Mouse (Mus musculus) midbrain, embryonic 10.5 days (tissue): ENCODE results near the gene B830017H08Rik. TPM values are rescaled to one million over a fixed set of nuclear protein-coding genes. Genes with fewer than 3 reads are reported as not detected.

ENCODE experiments used
- DNase-seq: peaks from one replicate; pipeline ENCODE4 v3.0.0-alpha.2; 2017; ENCODE audit warnings: low spot score
- H3K27ac ChIP-seq: fragments of 300-500 bp; sonication (generic); replicated peaks from 2 replicates; pipeline ENCODE4 v1.5.1; 2016; ENCODE audit warnings: mild to moderate bottlenecking
- H3K27me3 ChIP-seq: fragments of 300-500 bp; sonication (generic); 2 replicates; pipeline ENCODE4 v1.6.1; 2016; ENCODE audit warnings: low read depth, mild to moderate bottlenecking; ENCODE audit not compliant: poor library complexity, severe bottlenecking
- H3K36me3 ChIP-seq: fragments of 300-500 bp; sonication (generic); 2 replicates; pipeline ENCODE4 v1.6.1; 2016; ENCODE audit warnings: mild to moderate bottlenecking, moderate library complexity
- H3K4me1 ChIP-seq: fragments of 300-500 bp; sonication (generic); 2 replicates; pipeline ENCODE4 v1.6.1; 2016
- H3K4me3 ChIP-seq: fragments of 300-500 bp; sonication (generic); 2 replicates; pipeline ENCODE4 v1.5.1; 2016; ENCODE audit warnings: mild to moderate bottlenecking, moderate library complexity
- H3K9me3 ChIP-seq: fragments of 300-500 bp; sonication (generic); replicated peaks from 2 replicates; pipeline ENCODE4 v1.6.1; 2016; ENCODE audit warnings: mild to moderate bottlenecking
- WGBS: fragments of 180-500 bp; shearing (Covaris S2); methylation state at CpG from one replicate; pipeline ENCODE4 v1.1.7; 2016; 5-methylcytosine and 5-hydroxymethylcytosine counted together
- polyA plus RNA-seq: library from polyadenylated mRNA; unstranded; fragments of >200 nt; fragmentation: Nextera tagmentation; extraction: Ambion mirVana; gene quantifications from 2 replicates; pipeline ENCODE4 v1.2.1, GENCODE M21; 2016

B830017H08Rik gene
- polyA plus RNA-seq, 1 experiment from 2014 or later = not detected

DNA sequence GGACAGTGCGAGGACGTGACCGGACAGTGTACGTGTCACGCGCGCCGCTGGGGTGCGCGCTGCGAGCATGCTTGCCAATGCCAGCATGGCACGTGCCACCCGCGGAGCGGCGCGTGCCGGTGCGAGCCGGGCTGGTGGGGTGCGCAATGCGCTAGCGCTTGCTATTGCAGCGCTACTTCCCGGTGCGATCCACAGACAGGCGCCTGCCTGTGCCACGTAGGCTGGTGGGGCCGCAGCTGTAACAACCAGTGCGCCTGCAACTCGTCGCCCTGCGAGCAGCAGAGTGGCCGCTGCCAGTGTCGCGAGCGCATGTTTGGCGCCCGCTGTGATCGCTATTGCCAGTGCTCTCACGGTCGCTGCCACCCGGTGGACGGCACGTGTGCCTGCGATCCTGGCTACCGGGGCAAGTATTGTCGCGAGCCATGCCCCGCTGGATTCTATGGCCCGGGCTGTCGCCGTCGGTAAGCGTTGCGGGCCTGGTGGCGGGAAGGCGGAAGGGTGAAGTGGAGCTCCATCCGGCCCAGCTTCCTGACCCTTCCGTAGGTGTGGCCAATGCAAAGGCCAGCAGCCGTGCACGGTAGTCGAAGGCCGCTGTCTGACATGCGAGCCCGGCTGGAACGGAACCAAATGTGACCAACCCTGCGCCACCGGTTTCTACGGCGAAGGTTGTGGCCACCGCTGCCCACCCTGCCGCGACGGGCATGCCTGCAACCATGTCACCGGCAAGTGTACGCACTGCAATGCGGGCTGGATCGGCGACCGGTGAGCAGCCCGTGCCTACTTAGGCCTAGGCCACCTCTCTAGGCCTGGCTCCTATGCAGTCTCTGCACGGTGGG lies 29.9 kb upstream of the B830017H08Rik start:
- WGBS = 2% methylated on average over 83 of the region's 83 CpGs
- Histone ChIP-seq H3K27ac (no peak overlapping the region), H3K27me3 (peaks cover 100% of the 10 kb centered on the region), H3K4me1 (peaks cover 67% of the 10 kb centered on the region), H3K36me3 (no peaks in the 10 kb centered on the region), H3K4me3 (peak overlapping the region; percentile 48), H3K9me3 (no peaks in the 10 kb centered on the region)
- peak; percentile 51 for DNase-seq

DNA sequence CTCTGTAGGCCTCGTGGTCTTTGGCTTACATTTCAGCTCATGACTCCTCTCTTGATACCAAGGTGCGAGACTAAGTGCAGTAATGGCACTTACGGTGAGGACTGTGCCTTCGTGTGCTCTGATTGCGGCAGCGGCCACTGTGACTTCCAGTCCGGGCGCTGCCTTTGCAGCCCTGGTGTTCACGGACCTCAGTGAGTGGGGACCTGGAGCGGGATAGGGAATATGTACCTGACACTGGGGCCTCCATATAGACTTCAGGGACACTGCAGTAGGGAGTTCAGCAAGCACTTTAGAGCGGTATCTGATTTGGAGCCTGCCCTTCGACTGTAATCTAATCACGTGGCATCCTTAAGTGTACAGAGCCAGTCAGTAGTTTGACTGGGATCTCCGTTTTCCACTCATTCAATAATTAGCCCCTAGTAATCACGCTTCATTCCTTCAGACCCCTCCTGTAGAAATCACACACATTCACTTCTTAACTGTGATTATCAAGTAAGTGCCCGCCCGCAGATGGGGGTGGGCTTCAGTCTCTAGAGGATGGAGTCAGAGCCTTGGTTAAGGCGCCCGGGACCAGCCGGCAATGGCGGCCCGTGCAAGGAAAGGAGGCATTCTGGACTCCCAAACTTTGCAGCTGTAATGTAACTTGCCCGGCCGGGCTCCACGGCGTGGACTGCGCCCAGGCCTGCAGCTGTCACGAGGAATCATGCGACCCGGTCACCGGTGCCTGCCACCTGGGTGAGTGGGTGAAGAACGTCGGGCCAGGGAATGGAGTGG lies 29.1 kb upstream of the B830017H08Rik start:
- H3K4me1 ChIP-seq = peaks cover 61% of the 10 kb centered on the region
- H3K4me3 ChIP-seq = peak overlapping the region; percentile 57

DNA sequence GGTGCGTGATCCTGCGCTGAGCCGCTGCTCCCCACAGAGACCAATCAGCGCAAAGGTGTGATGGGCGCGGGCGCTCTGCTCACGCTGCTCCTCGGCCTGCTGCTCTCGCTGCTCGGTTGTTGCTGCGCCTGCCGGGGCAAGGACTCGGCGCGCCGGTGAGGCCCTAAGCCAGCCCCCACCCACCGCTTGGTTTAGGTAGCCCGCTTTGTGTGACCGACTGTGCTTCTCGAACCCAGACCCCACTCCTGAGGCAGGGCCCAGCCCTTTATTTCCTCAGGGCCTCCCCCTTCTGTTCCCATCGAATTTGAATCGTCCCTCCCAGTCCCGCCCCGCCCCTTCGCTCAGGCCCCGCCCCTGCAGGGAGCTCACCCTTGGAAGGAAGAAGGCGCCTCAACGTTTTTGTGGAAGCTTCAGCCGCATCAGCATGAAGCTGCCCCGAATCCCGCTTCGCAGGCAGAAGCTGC lies 28.4 kb upstream of the B830017H08Rik start:
- DNase-seq = peak; percentile 79
- Histone ChIP-seq H3K36me3 (no peaks in the 10 kb centered on the region), H3K4me3 (peak overlapping the region; percentile 57), H3K9me3 (no peaks in the 10 kb centered on the region), H3K27me3 (peaks cover 99% of the 10 kb centered on the region), H3K27ac (no peak overlapping the region), H3K4me1 (peaks cover 62% of the 10 kb centered on the region)
- 3% methylated on average over 33 of the region's 33 CpGs for WGBS

More for the DNA sequence above, 29.1 kb upstream of the B830017H08Rik start:
- H3K36me3 ChIP-seq = no peaks in the 10 kb centered on the region
- H3K27ac ChIP-seq = no peak overlapping the region
- 9% methylated on average over 33 of the region's 33 CpGs for WGBS
- no peaks in the 10 kb centered on the region for H3K9me3 ChIP-seq
- peak; percentile 40 for DNase-seq
- H3K27me3 ChIP-seq = peaks cover 99% of the 10 kb centered on the region

DNA sequence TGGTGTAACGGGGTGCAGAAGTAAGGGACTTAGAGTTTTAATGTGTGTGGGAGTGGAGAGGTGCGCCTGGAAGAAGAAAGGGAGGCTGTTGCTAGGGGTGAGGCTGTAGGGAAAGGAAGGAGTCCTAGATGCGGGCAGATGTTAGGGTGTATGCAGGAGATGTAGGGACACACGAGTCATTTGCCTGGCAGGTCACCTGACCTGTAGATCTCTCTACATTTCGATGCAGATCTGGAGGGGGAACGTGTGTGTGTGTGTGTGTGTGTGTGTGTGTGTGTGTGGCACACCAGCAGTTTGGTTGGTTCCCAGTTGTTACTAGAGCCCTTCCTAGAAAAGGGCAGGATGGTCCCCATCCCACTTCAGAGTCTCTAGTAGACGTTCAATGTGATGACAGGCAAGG lies 27.9 kb upstream of the B830017H08Rik start:
- peaks cover 67% of the 10 kb centered on the region for H3K4me1 ChIP-seq

DNA sequence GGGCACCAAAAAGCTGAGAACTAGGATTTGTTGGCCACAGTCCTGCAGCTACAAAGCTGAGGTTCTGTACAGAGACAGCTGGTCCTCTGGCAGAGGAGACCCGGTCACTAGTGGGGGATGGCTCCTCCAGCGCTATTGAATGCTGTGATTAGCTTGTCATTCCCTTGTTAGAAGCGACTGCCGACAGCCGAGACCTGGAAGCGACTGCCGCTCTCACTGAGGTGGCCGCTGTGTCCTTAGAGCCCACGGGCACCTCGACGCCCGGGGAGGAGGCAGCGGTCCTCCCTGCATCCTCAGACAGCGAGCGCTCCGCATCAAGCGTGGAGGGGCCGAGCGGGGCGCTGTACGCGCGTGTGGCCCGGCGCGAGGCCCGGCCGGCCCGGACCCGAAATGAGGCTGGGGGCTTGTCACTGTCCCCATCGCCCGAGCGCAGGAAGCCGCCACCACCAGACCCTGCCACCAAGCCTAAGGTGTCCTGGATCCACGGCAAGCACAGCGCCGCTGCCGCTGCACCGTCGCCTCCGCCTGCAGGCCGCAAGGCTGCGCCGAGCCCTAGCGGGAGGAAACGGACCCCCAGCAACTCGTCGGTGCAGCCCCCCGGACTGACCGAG lies 26.2 kb upstream of the B830017H08Rik start:
- H3K36me3 ChIP-seq = no peaks in the 10 kb centered on the region
- H3K9me3 ChIP-seq = no peaks in the 10 kb centered on the region
- peak; percentile 73 for DNase-seq
- peak overlapping the region; percentile 87 for H3K27ac ChIP-seq
- peaks cover 67% of the 10 kb centered on the region for H3K4me1 ChIP-seq
- H3K27me3 ChIP-seq = peaks cover 97% of the 10 kb centered on the region
- peak overlapping the region; percentile 56 for H3K4me3 ChIP-seq
- WGBS = 2% methylated on average over 50 of the region's 50 CpGs

More for the DNA sequence above, 27.9 kb upstream of the B830017H08Rik start:
- WGBS = 6% methylated on average over 7 of the region's 7 CpGs
- no peak for DNase-seq
- Histone ChIP-seq H3K9me3 (no peaks in the 10 kb centered on the region), H3K4me3 (peak overlapping the region; percentile 57), H3K27ac (no peak overlapping the region), H3K36me3 (no peaks in the 10 kb centered on the region), H3K27me3 (peaks cover 99% of the 10 kb centered on the region)

DNA sequence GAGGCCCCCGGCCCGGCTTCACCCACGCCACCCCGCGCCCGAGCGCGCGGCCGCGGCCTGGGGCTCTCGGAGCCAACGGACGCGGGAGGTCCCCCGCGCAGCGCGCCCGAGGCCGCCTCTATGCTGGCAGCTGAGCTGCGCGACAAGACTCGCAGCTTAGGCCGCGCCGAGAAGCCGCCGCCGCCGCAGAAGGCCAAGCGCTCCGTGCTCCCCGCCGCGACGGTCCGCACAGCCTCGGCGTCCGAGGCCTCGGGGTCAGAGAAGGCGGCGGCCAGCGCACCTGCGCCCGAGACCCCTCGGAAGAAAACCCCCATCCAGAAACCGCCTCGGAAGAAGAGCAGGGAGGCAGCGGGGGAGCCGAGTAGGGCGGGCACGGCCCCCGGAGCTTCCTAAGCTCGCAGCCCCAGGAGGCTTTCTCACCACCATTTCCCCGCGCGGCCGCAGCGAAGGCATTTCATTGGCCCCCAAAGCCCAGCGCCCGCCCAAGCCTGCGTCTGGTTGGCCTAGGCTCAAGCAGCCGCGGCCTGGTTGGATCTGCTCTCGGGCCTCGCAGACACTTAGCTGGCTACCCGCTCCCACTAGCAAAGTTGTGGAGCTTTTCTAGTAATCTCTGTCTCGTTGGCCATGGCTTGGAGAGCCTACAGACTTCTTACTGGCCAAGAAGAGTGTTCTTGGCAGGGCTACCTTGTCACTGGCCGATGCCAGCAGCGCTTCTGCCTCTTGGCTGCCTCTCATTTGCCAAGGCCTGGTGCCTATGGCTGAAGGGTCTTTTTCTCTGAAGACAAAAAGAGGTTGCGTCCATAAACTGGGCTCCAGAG lies 25.5 kb upstream of the B830017H08Rik start:
- 2% methylated on average over 73 of the region's 73 CpGs for WGBS

DNA sequence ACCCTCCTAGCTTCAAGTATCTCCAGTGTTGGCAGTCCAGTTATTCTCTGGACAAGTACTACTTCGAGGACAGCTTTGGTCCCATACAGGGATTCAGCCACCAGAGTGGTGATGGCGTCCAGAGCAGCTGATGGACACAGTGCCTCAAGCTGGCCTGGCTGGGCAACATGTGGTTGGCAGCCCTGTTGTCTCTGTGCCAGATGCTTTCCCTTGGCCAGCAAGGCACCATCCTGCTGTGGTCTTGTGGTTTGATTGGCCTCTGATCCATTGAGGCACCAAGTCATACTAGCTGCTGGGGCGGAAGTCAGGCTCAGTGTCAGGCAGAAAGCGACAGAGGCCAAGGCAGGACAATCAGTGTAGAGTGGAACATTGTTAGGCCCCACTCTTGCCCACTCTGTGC lies 23.8 kb upstream of the B830017H08Rik start:
- Histone ChIP-seq H3K4me3 (no peak overlapping the region), H3K27ac (no peak overlapping the region), H3K9me3 (no peaks in the 10 kb centered on the region), H3K36me3 (no peaks in the 10 kb centered on the region), H3K27me3 (peaks cover 93% of the 10 kb centered on the region), H3K4me1 (peaks cover 45% of the 10 kb centered on the region)
- WGBS = 79% methylated on average over 4 of the region's 4 CpGs
- DNase-seq = no peak

More for the DNA sequence above, 25.5 kb upstream of the B830017H08Rik start:
- H3K27me3 ChIP-seq = peaks cover 93% of the 10 kb centered on the region
- H3K4me1 ChIP-seq = peaks cover 62% of the 10 kb centered on the region
- no peaks in the 10 kb centered on the region for H3K9me3 ChIP-seq
- H3K27ac ChIP-seq = peak overlapping the region; percentile 87
- DNase-seq = peak; percentile 93
- peak overlapping the region; percentile 56 for H3K4me3 ChIP-seq
- H3K36me3 ChIP-seq = no peaks in the 10 kb centered on the region

DNA sequence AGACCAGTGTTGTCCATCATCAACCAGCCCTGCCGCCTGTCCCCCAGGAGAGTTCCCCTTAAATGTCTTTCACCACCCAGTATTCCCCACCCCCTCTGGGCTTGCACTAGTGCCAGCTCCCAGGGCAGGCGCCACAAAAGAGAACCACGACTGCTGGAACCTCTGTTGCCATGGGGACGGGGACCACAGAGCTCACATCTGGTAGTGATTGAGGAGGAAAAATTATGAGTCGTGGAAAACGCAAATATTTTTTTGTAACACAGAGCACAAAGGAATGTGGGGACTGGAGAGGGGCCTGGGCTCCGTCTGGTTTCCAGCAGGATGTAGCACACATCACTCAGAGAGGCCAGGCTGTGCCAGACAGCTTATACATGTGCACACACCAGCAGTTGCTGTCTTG lies 23.2 kb upstream of the B830017H08Rik start:
- Histone ChIP-seq H3K4me1 (peaks cover 39% of the 10 kb centered on the region), H3K27ac (no peak overlapping the region), H3K36me3 (no peaks in the 10 kb centered on the region), H3K4me3 (no peak overlapping the region), H3K27me3 (peaks cover 93% of the 10 kb centered on the region), H3K9me3 (no peaks in the 10 kb centered on the region)
- WGBS = 38% methylated on average over 7 of the region's 7 CpGs
- DNase-seq = peak; percentile 57

DNA sequence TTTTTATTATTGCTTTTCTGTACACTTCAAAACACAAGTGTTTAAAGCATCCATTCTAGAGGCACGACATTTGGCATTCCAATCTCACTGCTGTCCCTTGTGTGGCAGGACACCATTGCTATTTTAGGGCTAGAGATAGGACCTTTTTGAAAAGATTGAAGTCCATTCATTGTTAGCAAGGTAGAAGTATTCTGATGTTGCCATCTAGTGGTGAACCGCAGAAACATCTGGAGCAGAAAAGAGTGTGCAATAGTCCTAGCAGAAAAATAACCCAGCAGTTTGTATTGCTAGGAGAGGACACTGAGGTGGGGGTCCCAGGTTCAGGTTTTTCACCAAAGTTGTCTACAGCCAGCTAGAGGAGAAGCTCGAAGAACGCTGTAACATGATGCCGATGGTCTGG lies 20.8 kb upstream of the B830017H08Rik start:
- 2% methylated on average over 5 of the region's 5 CpGs for WGBS

DNA sequence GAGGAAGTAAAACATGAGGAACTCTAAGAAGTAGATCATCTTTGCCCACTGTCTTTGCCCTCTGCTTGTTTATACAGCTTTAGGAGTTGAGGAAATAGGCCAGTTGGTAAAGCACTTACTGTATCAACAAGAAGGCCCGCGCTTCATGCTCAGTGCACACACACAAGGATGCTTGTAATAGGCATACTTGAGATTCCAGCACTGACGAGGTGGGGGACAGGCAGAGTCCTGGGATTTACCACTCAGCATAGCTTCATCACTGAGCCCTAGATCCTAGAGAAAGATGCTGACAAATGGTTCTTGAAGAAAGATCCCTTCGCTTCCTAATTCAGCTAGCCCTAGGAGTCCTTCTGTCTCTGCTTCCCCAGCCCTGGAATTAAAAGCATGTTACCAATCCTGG lies 19.7 kb upstream of the B830017H08Rik start:
- no peaks in the 10 kb centered on the region for H3K36me3 ChIP-seq
- H3K4me3 ChIP-seq = no peak overlapping the region
- peaks cover 25% of the 10 kb centered on the region for H3K4me1 ChIP-seq
- DNase-seq = no peak
- no peaks in the 10 kb centered on the region for H3K9me3 ChIP-seq
- WGBS = 62% methylated on average over 4 of the region's 4 CpGs
- H3K27me3 ChIP-seq = peaks cover 91% of the 10 kb centered on the region
- no peak overlapping the region for H3K27ac ChIP-seq

More for the DNA sequence above, 20.8 kb upstream of the B830017H08Rik start:
- Histone ChIP-seq H3K4me3 (no peak overlapping the region), H3K36me3 (no peaks in the 10 kb centered on the region), H3K27me3 (peaks cover 93% of the 10 kb centered on the region), H3K27ac (no peak overlapping the region), H3K4me1 (peaks cover 36% of the 10 kb centered on the region), H3K9me3 (no peaks in the 10 kb centered on the region)
- DNase-seq = no peak

DNA sequence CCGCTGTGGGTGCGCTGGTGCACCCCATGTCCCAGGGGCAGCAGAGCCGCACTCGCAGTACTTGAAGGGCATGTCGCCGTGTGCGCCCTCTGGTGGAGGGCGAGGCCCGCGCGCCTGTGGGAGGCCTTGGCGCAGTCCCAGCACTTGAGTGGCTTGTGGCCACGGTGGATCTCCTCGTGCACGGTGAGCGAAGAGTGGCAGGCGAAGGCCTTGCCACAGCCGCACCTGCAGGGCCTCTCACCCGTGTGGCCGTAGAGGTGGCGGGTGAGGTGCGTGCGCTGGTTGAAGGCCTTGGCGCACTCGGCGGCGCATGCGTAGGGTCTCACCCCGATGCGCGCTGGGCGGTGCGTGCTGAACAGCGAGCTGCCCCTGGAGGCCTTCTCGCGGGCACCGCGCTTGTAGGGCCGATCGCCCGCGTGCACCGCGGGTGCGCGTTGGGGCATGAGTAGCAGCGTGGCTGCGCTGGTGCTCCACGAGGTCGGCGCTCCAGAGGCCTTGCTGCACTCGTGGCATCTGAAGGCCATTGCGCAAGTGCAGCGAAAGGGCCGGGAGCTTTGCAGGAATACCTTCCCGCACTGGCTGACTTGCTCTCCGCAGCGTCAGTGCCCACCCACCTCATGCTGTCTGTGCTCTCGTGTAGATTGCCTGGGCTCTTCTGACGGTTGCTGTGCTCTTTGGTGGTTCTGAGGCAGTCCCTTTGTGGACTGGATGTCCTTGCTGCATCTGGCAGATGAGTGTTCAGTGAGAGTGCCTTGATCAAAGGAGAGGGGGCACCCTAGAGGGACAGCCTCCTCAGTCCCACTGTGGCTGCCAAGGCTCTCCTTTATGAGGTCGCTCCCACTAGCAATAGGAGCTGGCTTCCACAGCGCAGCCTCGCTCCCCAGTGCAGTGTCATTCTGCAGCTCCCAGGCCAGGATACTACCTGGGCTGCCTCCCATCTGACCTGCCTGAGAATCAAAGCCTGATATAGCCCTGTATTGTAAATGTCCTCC lies 17.2 kb upstream of the B830017H08Rik start:
- Histone ChIP-seq H3K4me1 (peaks cover 14% of the 10 kb centered on the region), H3K9me3 (no peaks in the 10 kb centered on the region), H3K27me3 (peaks cover 70% of the 10 kb centered on the region), H3K36me3 (no peaks in the 10 kb centered on the region), H3K4me3 (peak overlapping the region; percentile 61), H3K27ac (peak overlapping the region; percentile 86)
- WGBS = 2% methylated on average over 63 of the region's 63 CpGs
- peak; percentile 86 for DNase-seq
